Mouse (Mus musculus) embryonic fibroblast, embryonic 13.5 days (primary cell): Measurements from ENCODE around the gene Eno4. TPM values are rescaled to one million over a fixed set of nuclear protein-coding genes. Genes with fewer than 3 reads are reported as not detected.
A peak's percentile ranks its signal among the peaks of the same experiment; 100 is the strongest.

Experiments
- H3K27ac ChIP-seq: 2 replicates; pipeline ENCODE4 v1.5.1; 2012; ENCODE audit warnings: low read length, control low read depth, inconsistent platforms; ENCODE audit not compliant: insufficient read depth
- H3K4me1 ChIP-seq: 2 replicates; pipeline ENCODE4 v1.6.1; 2011; ENCODE audit warnings: low read length; ENCODE audit not compliant: control insufficient read depth, insufficient read depth
- H3K4me3 ChIP-seq: 2 replicates; pipeline ENCODE4 v1.5.1; 2011; ENCODE audit warnings: mild to moderate bottlenecking, control low read depth, low read length; ENCODE audit not compliant: insufficient read depth
- CTCF ChIP-seq: IDR thresholded peaks from 2 replicates; pipeline ENCODE4 v1.5.1; 2011; ENCODE audit warnings: mild to moderate bottlenecking, control low read depth, low read length, moderate library complexity, borderline replicate concordance; ENCODE audit not compliant: insufficient read depth
- POLR2A ChIP-seq: IDR thresholded peaks from 2 replicates; pipeline ENCODE4 v1.6.1; 2011; ENCODE audit warnings: low read depth, mild to moderate bottlenecking, control low read depth, low read length, moderate library complexity
- polyA plus RNA-seq: library from polyadenylated mRNA; stranded (reverse); fragments of >200 nt; gene quantifications from 2 replicates; pipeline ENCODE4 v1.2.4, GENCODE M21; 2011; ENCODE audit warnings: low read depth; ENCODE audit not compliant: missing spikeins, insufficient read length

Eno4 gene
- polyA plus RNA-seq, 1 experiment: not detected

DNA sequence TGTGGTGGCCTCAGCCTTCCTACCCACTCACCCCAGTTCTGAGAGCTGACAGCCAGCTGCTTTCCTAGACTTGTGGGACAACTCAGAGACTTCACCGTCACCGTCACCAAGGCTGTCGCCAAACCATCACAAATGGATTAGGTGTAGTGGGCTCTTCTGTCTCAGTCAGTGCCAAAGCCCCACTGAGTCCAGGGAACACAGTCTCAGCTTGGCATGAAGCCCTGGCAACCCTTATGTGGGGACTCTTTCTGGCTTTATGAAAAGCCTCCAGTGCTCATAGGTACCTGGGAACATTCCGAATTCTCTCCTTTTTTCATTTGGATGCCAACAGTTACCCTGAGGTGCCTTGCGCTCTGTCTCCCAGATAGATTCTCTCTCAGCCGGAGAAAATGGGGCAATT is 29.9 kb upstream of the Eno4 start:
- H3K4me3 ChIP-seq: no peak overlapping the region
- no peak overlapping the region for H3K27ac ChIP-seq
- TF ChIP-seq CTCF: no peak
- TF ChIP-seq POLR2A: no peak
- H3K4me1 ChIP-seq: no peaks in the 10 kb centered on the region

DNA sequence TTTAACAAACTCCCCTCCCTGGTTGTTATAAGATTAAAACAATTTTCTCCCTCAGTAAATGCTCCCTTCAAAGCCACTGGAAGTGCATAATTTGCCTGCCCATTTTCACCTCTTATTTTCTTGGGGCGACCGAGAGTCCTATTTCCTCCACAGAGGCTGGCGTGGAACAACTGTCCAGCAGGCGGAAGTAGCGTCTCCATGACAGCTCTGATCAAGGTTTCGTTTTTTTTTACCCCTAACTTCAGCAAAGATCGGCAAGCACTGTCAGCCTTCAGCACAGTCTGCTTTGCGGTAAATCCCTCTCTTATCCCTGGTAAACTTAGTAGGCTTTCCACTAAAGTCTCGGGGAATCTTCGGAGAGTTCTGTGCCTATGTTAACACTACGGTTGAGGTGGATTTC is 24.6 kb upstream of the Eno4 start:
- no peak overlapping the region for H3K27ac ChIP-seq
- H3K4me3 ChIP-seq: peak overlapping the region; percentile 4; the same call in 1 of the 2 replicates
- H3K4me1 ChIP-seq: no peaks in the 10 kb centered on the region; the same call in 1 of the 2 replicates
- TF ChIP-seq CTCF (no peak), POLR2A (no peak)

DNA sequence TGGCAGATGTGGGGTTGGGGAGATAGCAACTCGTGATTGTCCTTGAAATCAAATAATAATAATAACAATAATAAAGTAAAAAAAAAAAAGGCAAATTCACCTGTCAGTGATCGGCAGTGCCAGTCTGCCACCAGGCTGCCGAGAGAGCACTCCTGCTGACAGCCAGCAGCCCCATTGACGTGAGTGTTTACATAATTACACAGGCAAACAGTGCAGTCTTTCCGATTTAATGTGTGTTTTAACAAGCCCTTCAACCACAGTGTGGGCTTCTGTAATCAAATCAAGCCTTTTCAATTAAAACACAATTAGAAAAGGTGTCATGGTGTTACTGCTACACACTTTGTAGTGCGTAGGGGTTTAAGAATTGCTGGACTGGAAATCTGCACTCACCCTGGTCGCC is 24.1 kb upstream of the Eno4 start:
- Histone ChIP-seq H3K4me3 (no peak overlapping the region), H3K4me1 (no peaks in the 10 kb centered on the region; the same call in 1 of the 2 replicates), H3K27ac (no peak overlapping the region)
- TF ChIP-seq POLR2A (no peak), CTCF (no peak)

DNA sequence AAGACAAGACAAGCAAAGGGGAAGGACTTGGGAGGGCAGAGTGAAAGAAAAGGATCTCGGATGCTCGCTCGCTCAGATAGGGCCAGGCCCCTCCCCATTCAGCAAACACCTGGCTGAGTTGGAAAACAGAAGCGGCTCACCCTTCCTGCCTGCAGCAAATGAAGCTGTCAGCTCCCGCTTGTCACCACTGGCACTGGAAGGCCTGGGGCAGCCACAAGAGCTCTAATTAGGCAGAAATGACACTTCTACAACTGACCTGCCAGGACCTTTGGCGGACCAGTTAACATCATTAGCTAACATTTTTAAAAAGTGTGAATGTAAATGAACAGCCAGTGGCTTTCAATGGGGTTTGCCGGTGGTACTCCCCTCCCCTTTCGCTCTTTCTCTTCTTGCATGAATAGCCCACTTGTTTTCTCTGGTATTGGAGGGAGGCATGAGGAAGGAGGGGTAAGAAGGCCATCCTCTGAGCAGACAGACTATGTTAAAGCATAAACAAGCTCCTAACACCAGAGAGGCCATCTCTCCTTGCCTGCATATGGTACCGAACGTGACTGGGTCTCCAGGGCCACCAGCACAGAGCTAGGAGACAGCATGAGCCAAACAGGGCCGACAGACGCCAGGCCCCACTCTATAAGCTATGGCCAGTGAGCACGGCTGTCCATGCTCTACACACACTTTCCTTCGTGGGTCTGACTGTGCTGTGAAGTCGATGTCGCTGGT is 12.0 kb upstream of the Eno4 start:
- H3K4me1 ChIP-seq: no peaks in the 10 kb centered on the region
- H3K4me3 ChIP-seq: no peak overlapping the region
- TF ChIP-seq CTCF (no peak), POLR2A (no peak)
- no peak overlapping the region for H3K27ac ChIP-seq

DNA sequence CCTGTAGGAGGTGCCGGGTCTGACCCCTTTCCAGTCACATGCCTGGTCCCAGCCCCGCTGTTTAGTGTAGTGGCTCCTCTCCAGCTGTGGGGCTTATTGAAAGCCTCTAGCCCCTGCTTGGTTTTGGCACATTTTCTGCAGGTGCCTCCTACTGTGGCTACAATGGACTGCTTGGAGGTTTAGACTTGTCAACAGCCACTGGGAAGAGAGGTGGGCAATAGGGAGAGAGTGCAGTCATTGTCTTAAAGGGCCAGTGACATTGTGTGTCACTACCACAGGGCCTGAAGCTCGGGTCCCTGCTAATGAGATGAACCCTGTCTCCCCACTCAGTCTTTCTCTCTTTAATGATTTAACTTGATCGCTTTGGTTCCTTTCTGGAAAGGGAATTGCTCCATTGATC is 10.2 kb upstream of the Eno4 start:
- Histone ChIP-seq H3K27ac (no peak overlapping the region), H3K4me1 (no peaks in the 10 kb centered on the region), H3K4me3 (no peak overlapping the region)
- TF ChIP-seq CTCF: no peak
- no peak for TF ChIP-seq POLR2A

DNA sequence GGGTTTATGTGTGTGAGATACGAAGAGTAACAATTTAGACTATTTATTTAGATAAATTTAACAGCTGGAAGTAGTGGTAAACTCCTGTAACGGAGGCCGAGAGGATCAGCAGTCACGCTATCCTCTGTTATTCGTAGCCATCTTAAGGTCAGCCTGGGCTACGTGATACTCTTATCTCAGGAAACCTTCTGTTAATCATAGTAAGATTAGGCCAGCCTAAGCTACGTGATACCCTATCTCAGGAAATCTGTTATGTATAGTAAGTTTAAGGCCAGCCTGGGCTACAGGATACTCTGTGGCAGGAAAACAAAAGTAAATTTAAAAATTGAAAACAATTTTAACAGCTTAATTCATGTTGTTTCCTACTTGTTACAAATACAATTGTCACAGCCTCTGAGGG is 2.7 kb downstream of the Eno4 start:
- no peak overlapping the region for H3K27ac ChIP-seq
- no peak overlapping the region for H3K4me3 ChIP-seq
- no peak for TF ChIP-seq CTCF
- TF ChIP-seq POLR2A: no peak
- no peaks in the 10 kb centered on the region for H3K4me1 ChIP-seq

DNA sequence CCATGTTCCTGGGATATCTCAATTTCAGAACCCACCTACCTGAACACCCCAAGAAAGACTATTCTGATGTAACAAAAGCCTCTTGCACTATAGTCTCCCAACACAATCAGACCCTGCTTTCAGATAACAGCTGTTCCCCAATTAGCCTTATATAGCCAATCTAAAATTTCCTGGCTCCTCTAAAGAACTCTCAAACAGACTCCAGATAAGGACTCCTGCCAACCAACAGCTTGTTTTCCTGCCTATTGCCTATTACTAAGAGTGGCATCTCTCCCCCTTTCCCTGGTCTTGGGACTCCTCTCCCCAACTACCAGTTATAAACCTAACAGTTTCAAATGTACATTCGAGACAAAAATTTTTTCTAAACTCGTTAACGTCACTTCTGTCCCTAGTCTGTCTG is 8.3 kb downstream of the Eno4 start:
- H3K4me1 ChIP-seq: no peaks in the 10 kb centered on the region
- TF ChIP-seq POLR2A (no peak), CTCF (no peak)
- H3K4me3 ChIP-seq: no peak overlapping the region
- H3K27ac ChIP-seq: no peak overlapping the region

DNA sequence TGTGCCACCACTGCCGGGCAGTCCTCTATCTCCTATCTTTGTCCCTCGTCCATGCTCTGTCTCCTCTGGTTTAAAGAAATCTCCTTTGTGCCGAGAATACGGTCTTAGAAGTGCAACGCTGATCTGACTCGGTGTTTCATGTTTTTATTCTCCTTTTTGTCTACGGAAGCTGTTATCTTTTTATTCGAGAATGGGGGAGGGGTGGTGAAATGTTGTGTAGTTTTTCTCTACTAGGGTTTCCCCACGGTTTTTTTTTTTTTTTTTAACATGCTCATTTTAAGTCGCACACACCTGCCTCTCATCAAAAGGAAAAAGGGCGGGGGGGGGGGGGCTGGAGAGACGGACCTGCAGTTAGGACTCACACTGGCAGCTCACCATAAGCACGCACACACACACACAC is 9.0 kb downstream of the Eno4 start:
- no peak for TF ChIP-seq POLR2A
- TF ChIP-seq CTCF: no peak
- Histone ChIP-seq H3K4me1 (no peaks in the 10 kb centered on the region), H3K4me3 (no peak overlapping the region), H3K27ac (no peak overlapping the region)

DNA sequence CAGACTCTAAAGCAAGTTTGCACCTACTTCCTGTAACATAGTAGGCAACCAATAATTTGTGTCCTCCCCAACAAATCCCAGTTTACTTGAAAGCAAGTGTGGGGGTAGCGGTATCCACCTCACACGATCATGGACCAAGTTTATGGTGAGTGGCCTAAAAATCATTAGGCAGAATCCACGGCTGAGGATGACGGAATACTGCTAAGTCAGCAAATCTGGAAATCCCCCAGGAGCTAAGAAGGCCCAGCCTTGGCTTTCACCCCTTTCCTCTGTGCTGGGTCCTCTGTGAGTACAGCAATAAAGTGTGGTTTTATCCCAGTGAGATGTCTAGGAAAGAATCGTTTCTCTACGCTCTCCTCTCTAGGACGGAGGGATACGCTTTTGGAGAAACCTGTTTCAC is 11.6 kb downstream of the Eno4 start:
- TF ChIP-seq POLR2A: no peak
- no peak for TF ChIP-seq CTCF
- H3K4me1 ChIP-seq: no peaks in the 10 kb centered on the region
- no peak overlapping the region for H3K4me3 ChIP-seq
- H3K27ac ChIP-seq: no peak overlapping the region

DNA sequence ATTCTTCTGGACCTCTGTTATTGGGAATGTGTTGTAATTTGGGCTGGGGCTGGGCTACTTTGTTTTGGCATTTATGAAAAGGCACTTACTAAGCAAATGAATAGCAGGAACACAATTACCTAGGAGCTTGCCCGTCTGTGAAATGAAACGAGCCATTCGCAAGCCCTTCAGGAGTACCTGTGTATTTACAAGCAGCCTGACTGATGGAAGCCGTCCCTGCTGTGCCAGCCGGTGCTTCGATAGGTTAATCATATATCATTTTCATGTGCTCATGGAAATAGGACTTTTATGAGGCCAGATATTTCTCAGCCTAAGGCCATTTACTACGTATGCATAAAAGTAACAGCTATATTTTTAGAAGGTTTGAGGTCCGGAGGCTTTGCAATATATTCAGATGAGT is 19.8 kb downstream of the Eno4 start:
- TF ChIP-seq CTCF: no peak
- no peak for TF ChIP-seq POLR2A
- Histone ChIP-seq H3K4me1 (no peaks in the 10 kb centered on the region), H3K27ac (no peak overlapping the region), H3K4me3 (no peak overlapping the region)
